In the genomic region with DNA sequence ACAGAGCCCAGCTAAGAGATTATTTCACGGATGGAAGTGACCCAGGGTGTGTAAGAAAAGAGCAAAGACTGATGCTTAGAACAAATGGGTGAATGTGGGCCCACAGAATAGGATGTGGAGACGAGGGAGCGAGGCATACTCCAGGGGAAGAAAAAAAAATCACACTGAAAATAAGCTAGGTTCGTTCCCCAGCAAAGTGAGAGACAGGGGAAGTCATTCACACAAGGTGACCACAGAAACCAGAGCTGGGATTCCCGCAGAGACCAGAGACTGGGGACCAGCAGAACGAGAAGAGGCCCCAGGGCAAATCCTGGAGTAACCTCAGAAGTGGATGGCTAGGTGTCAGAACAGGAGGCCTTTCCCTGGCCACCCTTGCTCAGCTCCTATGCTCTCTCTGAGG, we compare ENCODE assay signal across 19 mouse cellular contexts. TPM values are rescaled to one million over a fixed set of nuclear protein-coding genes. Genes with fewer than 3 reads are reported as not detected.
DNase-seq lines count a peak whose midpoint lies in the region; ATAC-seq and TF ChIP-seq lines count a peak whose summit lies in the region.
"Had no signal": no experiment of that assay in that cellular context is flagged by ENCODE, and none has a peak within 500 bp of the region (broad histone marks: within the 10 kb centered on the region; RNA-seq: fewer than 3 reads in every experiment).

No protein-coding gene starts in this region.

- no peak overlapping the region for H3K4me2 ChIP-seq in forebrain, embryonic 16.5 days (ENCODE audit: low read length)
- H3K4me2 ChIP-seq in forebrain, embryonic 11.5 days (ENCODE audit: low read depth, low read length, severe bottlenecking), result no peak overlapping the region
- peak overlapping the region; percentile 27; the same call in 1 of the 2 replicates for H3K4me2 ChIP-seq in heart, postnatal 0 days (ENCODE audit: low read depth, low read length)
- H3K4me2 ChIP-seq in neural tube, embryonic 13.5 days, result no peak overlapping the region; the same call in 1 of the 2 replicates
- peak overlapping the region; percentile 45; the same call in 1 of the 2 replicates for H3K4me2 ChIP-seq in neural tube, embryonic 15.5 days
- H3K4me2 ChIP-seq: liver, embryonic 12.5 days; neural tube, embryonic 12.5 days had no signal

- no peak overlapping the region for H3K4me3 ChIP-seq in forebrain, embryonic 16.5 days (replicated peaks; ENCODE audit: low read length)
- H3K4me3 ChIP-seq in forebrain, embryonic 11.5 days (ENCODE audit: low read depth, low read length), result no peak overlapping the region
- no peak overlapping the region for H3K4me3 ChIP-seq in heart, postnatal 0 days (ENCODE audit: low read depth, low read length)
- H3K4me3 ChIP-seq in neural tube, embryonic 13.5 days, result no peak overlapping the region
- no peak overlapping the region for H3K4me3 ChIP-seq in neural tube, embryonic 15.5 days (replicated peaks)
- H3K4me3 ChIP-seq: embryonic facial prominence, embryonic 13.5 days; hindbrain, embryonic 12.5 days; liver, embryonic 12.5 days; neural tube, embryonic 12.5 days had no signal

- 70% methylated on average over 6 of the region's 6 CpGs for WGBS in forebrain, embryonic 16.5 days
- WGBS in forebrain, embryonic 11.5 days, result 64% methylated on average over 6 of the region's 6 CpGs
- 66% methylated on average over 6 of the region's 6 CpGs for WGBS in heart, postnatal 0 days
- WGBS in neural tube, embryonic 13.5 days, result 78% methylated on average over 6 of the region's 6 CpGs
- 76% methylated on average over 6 of the region's 6 CpGs for WGBS in neural tube, embryonic 15.5 days

- ATAC-seq in forebrain, embryonic 16.5 days, result no peak
- ATAC-seq in forebrain, embryonic 11.5 days (replicated peaks; ENCODE audit: low FRiP score), result no peak
- no peak for ATAC-seq in heart, postnatal 0 days (ENCODE audit: insufficient read depth, low read depth)
- no peak for ATAC-seq in neural tube, embryonic 13.5 days (ENCODE audit: low read depth)
- no peak for ATAC-seq in neural tube, embryonic 15.5 days (ENCODE audit: low FRiP score)
- ATAC-seq: intestine, postnatal 0 days; liver, embryonic 12.5 days; midbrain, embryonic 16.5 days had no signal

- peaks cover 28% of the 10 kb centered on the region for H3K4me1 ChIP-seq in forebrain, embryonic 16.5 days (replicated peaks; ENCODE audit: control insufficient read depth, insufficient read depth, low read length)
- H3K4me1 ChIP-seq in forebrain, embryonic 11.5 days (replicated peaks; ENCODE audit: control insufficient read depth, insufficient read depth, low read length), result no peaks in the 10 kb centered on the region
- peaks cover 10% of the 10 kb centered on the region; the same call in 1 of the 2 replicates for H3K4me1 ChIP-seq in heart, postnatal 0 days (ENCODE audit: control insufficient read depth, insufficient read depth)
- peaks cover 56% of the 10 kb centered on the region for H3K4me1 ChIP-seq in neural tube, embryonic 13.5 days (replicated peaks)
- peaks cover 46% of the 10 kb centered on the region for H3K4me1 ChIP-seq in neural tube, embryonic 15.5 days

- no peak for DNase-seq in forebrain, embryonic 11.5 days (ENCODE audit: low spot score)
- no peak for DNase-seq in heart, postnatal 0 days (ENCODE audit: low spot score)
- DNase-seq in heart, adult 9 months (ENCODE audit: low spot score in 2 of 2), result no peak
- no peak for DNase-seq in neural tube, embryonic 10.5 days (ENCODE audit: extremely low spot score, low spot score)
- DNase-seq in thymus, postnatal 36 days, result no peak
- DNase-seq: lung, embryonic 14.5 days; right cerebral cortex, postnatal 4 days had no signal

- H3K9me3 ChIP-seq in forebrain, embryonic 16.5 days (ENCODE audit: control insufficient read depth, low read length), result no peaks in the 10 kb centered on the region
- no peaks in the 10 kb centered on the region for H3K9me3 ChIP-seq in forebrain, embryonic 11.5 days (ENCODE audit: control insufficient read depth, low read length)
- H3K9me3 ChIP-seq in heart, postnatal 0 days (replicated peaks; ENCODE audit: control insufficient read depth, low read length), result no peaks in the 10 kb centered on the region
- no peaks in the 10 kb centered on the region for H3K9me3 ChIP-seq in neural tube, embryonic 13.5 days
- H3K9me3 ChIP-seq in neural tube, embryonic 15.5 days (replicated peaks), result no peaks in the 10 kb centered on the region
- H3K9me3 ChIP-seq: embryonic facial prominence, embryonic 13.5 days; hindbrain, embryonic 12.5 days; liver, embryonic 12.5 days; neural tube, embryonic 12.5 days had no signal

- no peaks in the 10 kb centered on the region for H3K36me3 ChIP-seq in forebrain, embryonic 16.5 days (ENCODE audit: control insufficient read depth, insufficient read depth)
- no peaks in the 10 kb centered on the region for H3K36me3 ChIP-seq in forebrain, embryonic 11.5 days (ENCODE audit: control insufficient read depth, insufficient read depth, low read length)
- H3K36me3 ChIP-seq in heart, postnatal 0 days (replicated peaks; ENCODE audit: control insufficient read depth, insufficient read depth, low read length), result no peaks in the 10 kb centered on the region
- H3K36me3 ChIP-seq in neural tube, embryonic 13.5 days, result no peaks in the 10 kb centered on the region
- no peaks in the 10 kb centered on the region for H3K36me3 ChIP-seq in neural tube, embryonic 15.5 days
- H3K36me3 ChIP-seq: hindbrain, embryonic 12.5 days; liver, embryonic 12.5 days; neural tube, embryonic 12.5 days had no signal

- no peaks in the 10 kb centered on the region for H3K27me3 ChIP-seq in forebrain, embryonic 16.5 days (replicated peaks; ENCODE audit: control insufficient read depth, insufficient read depth, low read length)
- no peaks in the 10 kb centered on the region for H3K27me3 ChIP-seq in forebrain, embryonic 11.5 days (ENCODE audit: control insufficient read depth, insufficient read depth, low read length)
- no peaks in the 10 kb centered on the region for H3K27me3 ChIP-seq in heart, postnatal 0 days (ENCODE audit: control insufficient read depth, insufficient read depth, low read length)
- H3K27me3 ChIP-seq in neural tube, embryonic 13.5 days, result no peaks in the 10 kb centered on the region
- no peaks in the 10 kb centered on the region for H3K27me3 ChIP-seq in neural tube, embryonic 15.5 days (replicated peaks)
- H3K27me3 ChIP-seq: embryonic facial prominence, embryonic 13.5 days; hindbrain, embryonic 12.5 days; neural tube, embryonic 12.5 days had no signal

- TF ChIP-seq EP300 in heart, postnatal 0 days (IDR thresholded peaks at IDR 0.05; ENCODE audit: low read depth), result no peak

- H3K27ac ChIP-seq in forebrain, embryonic 16.5 days (ENCODE audit: low read length), result no peak overlapping the region
- H3K27ac ChIP-seq in forebrain, embryonic 11.5 days (ENCODE audit: low read depth, low read length), result no peak overlapping the region
- peak overlapping the region; percentile 11; the same call in 1 of the 2 replicates for H3K27ac ChIP-seq in heart, postnatal 0 days (ENCODE audit: low read depth)
- H3K27ac ChIP-seq in neural tube, embryonic 13.5 days (replicated peaks), result no peak overlapping the region
- peak overlapping the region; percentile 38; the same call in 1 of the 2 replicates for H3K27ac ChIP-seq in neural tube, embryonic 15.5 days (replicated peaks)
- H3K27ac ChIP-seq: embryonic facial prominence, embryonic 13.5 days; hindbrain, embryonic 12.5 days; liver, embryonic 12.5 days; neural tube, embryonic 12.5 days had no signal

- TF ChIP-seq CTCF in heart, postnatal 0 days (IDR thresholded peaks at IDR 0.05; ENCODE audit: low read depth), result no peak

- H3K9ac ChIP-seq in forebrain, embryonic 16.5 days (replicated peaks; ENCODE audit: low read depth, low read length), result peak overlapping the region; percentile 2; the same call in 1 of the 2 replicates
- H3K9ac ChIP-seq in forebrain, embryonic 11.5 days (ENCODE audit: low read length), result no peak overlapping the region
- no peak overlapping the region for H3K9ac ChIP-seq in heart, postnatal 0 days (replicated peaks; ENCODE audit: low read depth, low read length)
- peak overlapping the region; percentile 44 for H3K9ac ChIP-seq in neural tube, embryonic 13.5 days
- no peak overlapping the region for H3K9ac ChIP-seq in neural tube, embryonic 15.5 days (replicated peaks)
- H3K9ac ChIP-seq: embryonic facial prominence, embryonic 13.5 days; hindbrain, embryonic 12.5 days; liver, embryonic 12.5 days; lung, embryonic 14.5 days; neural tube, embryonic 12.5 days had no signal

RNA-seq across cellular contexts. Expression of gene Cd276, which starts 9.8 kb away (rescaled TPM):
- polyA plus RNA-seq in forebrain, embryonic 16.5 days (2015; fragmentation: Nextera tagmentation; extraction: Ambion mirVana), result 33.4 and 36.0 TPM in 2 replicates
- 34.7 and 35.8 TPM in 2 replicates for polyA plus RNA-seq in forebrain, embryonic 11.5 days (2014; fragmentation: Nextera tagmentation; extraction: Ambion mirVana)
- total RNA-seq in heart, postnatal 0 days (2014; rRNA removed; ENCODE audit: low replicate concordance), result 14.2 and 27.6 TPM in 2 replicates
- polyA plus RNA-seq in heart, postnatal 0 days (2015; fragmentation: Nextera tagmentation; extraction: Ambion mirVana), result 13.1 and 14.5 TPM in 2 replicates
- polyA plus RNA-seq in neural tube, embryonic 13.5 days (2015; fragmentation: Nextera tagmentation; extraction: Ambion mirVana), result 40.7 and 42.1 TPM in 2 replicates
- polyA plus RNA-seq in neural tube, embryonic 15.5 days (2015; fragmentation: Nextera tagmentation; extraction: Ambion mirVana), result 30.3 and 33.6 TPM in 2 replicates

RNA-seq across cellular contexts. Expression of gene Nptn, which starts 36.6 kb away (rescaled TPM):
- 158 and 175 TPM in 2 replicates for polyA plus RNA-seq in forebrain, embryonic 16.5 days (2015; fragmentation: Nextera tagmentation; extraction: Ambion mirVana)
- 58.7 and 60.3 TPM in 2 replicates for polyA plus RNA-seq in forebrain, embryonic 11.5 days (2014; fragmentation: Nextera tagmentation; extraction: Ambion mirVana)
- 234 and 402 TPM in 2 replicates for total RNA-seq in heart, postnatal 0 days (2014; rRNA removed; ENCODE audit: low replicate concordance)
- polyA plus RNA-seq in heart, postnatal 0 days (2015; fragmentation: Nextera tagmentation; extraction: Ambion mirVana), result 96.5 and 101 TPM in 2 replicates
- polyA plus RNA-seq in neural tube, embryonic 13.5 days (2015; fragmentation: Nextera tagmentation; extraction: Ambion mirVana), result 156 and 161 TPM in 2 replicates
- 214 and 219 TPM in 2 replicates for polyA plus RNA-seq in neural tube, embryonic 15.5 days (2015; fragmentation: Nextera tagmentation; extraction: Ambion mirVana)

RNA-seq across cellular contexts. Expression of gene Insyn1, which starts 57.0 kb away (rescaled TPM):
- polyA plus RNA-seq in forebrain, embryonic 16.5 days (2015; fragmentation: Nextera tagmentation; extraction: Ambion mirVana), result 4.0 and 4.9 TPM in 2 replicates
- polyA plus RNA-seq in forebrain, embryonic 11.5 days (2014; fragmentation: Nextera tagmentation; extraction: Ambion mirVana), result 2.4 and 3.4 TPM in 2 replicates
- total RNA-seq in heart, postnatal 0 days (2014; rRNA removed; ENCODE audit: low replicate concordance), result 9.6 and 13.6 TPM in 2 replicates
- polyA plus RNA-seq in heart, postnatal 0 days (2015; fragmentation: Nextera tagmentation; extraction: Ambion mirVana), result 0.77 and 0.80 TPM in 2 replicates
- 6.8 and 7.9 TPM in 2 replicates for polyA plus RNA-seq in neural tube, embryonic 13.5 days (2015; fragmentation: Nextera tagmentation; extraction: Ambion mirVana)
- 9.5 and 14.9 TPM in 2 replicates for polyA plus RNA-seq in neural tube, embryonic 15.5 days (2015; fragmentation: Nextera tagmentation; extraction: Ambion mirVana)
- total RNA-seq: common myeloid progenitor, adult 5-6 weeks; MEL had no signal
- polyA plus RNA-seq: macrophage had no signal

Comparison
In these comparisons a context has a peak if more than half of its experiments do, and no peak if none do; other contexts are left out.
1. H3K27ac ChIP-seq: peak in heart, postnatal 0 days (single experiment) and neural tube, embryonic 15.5 days (single experiment); none in forebrain, embryonic 16.5 days (single experiment), forebrain, embryonic 11.5 days (single experiment) and neural tube, embryonic 13.5 days (single experiment).
2. H3K4me2 ChIP-seq: peak in heart, postnatal 0 days (single experiment) and neural tube, embryonic 15.5 days (single experiment); none in forebrain, embryonic 16.5 days (single experiment), forebrain, embryonic 11.5 days (single experiment) and neural tube, embryonic 13.5 days (single experiment).
3. H3K9ac ChIP-seq: peak in forebrain, embryonic 16.5 days (single experiment) and neural tube, embryonic 13.5 days (single experiment); none in forebrain, embryonic 11.5 days (single experiment), heart, postnatal 0 days (single experiment) and neural tube, embryonic 15.5 days (single experiment).